Comparison of ENCODE assay signal across 8 mouse cellular contexts in genomic region chr12:79092569-79092968, GRCm38 (mm10). TPM values are rescaled to one million over a fixed set of nuclear protein-coding genes. Genes with fewer than 3 reads are reported as not detected.
A peak's percentile ranks its signal among the peaks of the same experiment; 100 is the strongest.
DNase-seq lines count a peak whose midpoint lies in the region; ATAC-seq lines count a peak whose summit lies in the region.

No protein-coding gene starts in this region.

- 49% methylated on average over 4 of the region's 4 CpGs for WGBS in heart, embryonic 11.5 days (ENCODE audit: insufficient replicate concordance)
- 33% methylated on average over 4 of the region's 4 CpGs for WGBS in liver, embryonic 13.5 days (ENCODE audit: insufficient replicate concordance)
- WGBS in forebrain, embryonic 16.5 days, result 32% methylated on average over 4 of the region's 4 CpGs

- H3K9ac ChIP-seq in heart, embryonic 11.5 days (ENCODE audit: low read depth, low read length), result no peak overlapping the region
- no peak overlapping the region for H3K9ac ChIP-seq in liver, embryonic 13.5 days
- no peak overlapping the region for H3K9ac ChIP-seq in forebrain, embryonic 16.5 days (replicated peaks; ENCODE audit: low read depth, low read length)

- H3K4me3 ChIP-seq in heart, embryonic 11.5 days (ENCODE audit: low read depth, low read length), result no peak overlapping the region
- no peak overlapping the region for H3K4me3 ChIP-seq in liver, embryonic 13.5 days (replicated peaks)
- no peak overlapping the region for H3K4me3 ChIP-seq in forebrain, embryonic 16.5 days (replicated peaks; ENCODE audit: low read length)

- H3K27me3 ChIP-seq in heart, embryonic 11.5 days (ENCODE audit: control insufficient read depth, insufficient read depth, low read length), result no peaks in the 10 kb centered on the region
- no peaks in the 10 kb centered on the region for H3K27me3 ChIP-seq in liver, embryonic 13.5 days
- H3K27me3 ChIP-seq in forebrain, embryonic 16.5 days (replicated peaks; ENCODE audit: control insufficient read depth, insufficient read depth, low read length), result no peaks in the 10 kb centered on the region

- no peak overlapping the region for H3K27ac ChIP-seq in heart, embryonic 11.5 days (ENCODE audit: low read depth, low read length)
- no peak overlapping the region for H3K27ac ChIP-seq in liver, embryonic 13.5 days
- H3K27ac ChIP-seq in forebrain, embryonic 16.5 days (ENCODE audit: low read length), result no peak overlapping the region

- no peak for ATAC-seq in heart, embryonic 11.5 days (replicated peaks; ENCODE audit: insufficient number of reproducible peaks, low FRiP score, low TSS enrichment)
- no peak for ATAC-seq in liver, embryonic 13.5 days (ENCODE audit: low read depth)
- ATAC-seq in forebrain, embryonic 16.5 days, result no peak

- no peaks in the 10 kb centered on the region for H3K36me3 ChIP-seq in heart, embryonic 11.5 days (ENCODE audit: control insufficient read depth, insufficient read depth, low read length)
- no peaks in the 10 kb centered on the region for H3K36me3 ChIP-seq in liver, embryonic 13.5 days
- no peaks in the 10 kb centered on the region for H3K36me3 ChIP-seq in forebrain, embryonic 16.5 days (ENCODE audit: control insufficient read depth, insufficient read depth)

- DNase-seq in heart, adult 18-20 months, result peak; percentile 61 to 75
- DNase-seq in MEL-GATA-1-ER (ENCODE audit: extremely low read depth, low read depth), result peak; percentile 42
- DNase-seq in cerebellum, postnatal 25 days, result peak; percentile 35 to 45
- DNase-seq in kidney, adult 8-10 months, result peak; percentile 80 to 88
- DNase-seq in liver, embryonic 13.5 days, result peak; percentile 42
- peak; percentile 31 for DNase-seq in right cerebral cortex, postnatal 25 days

- H3K4me1 ChIP-seq in heart, embryonic 11.5 days (ENCODE audit: control insufficient read depth, insufficient read depth, low read length), result no peaks in the 10 kb centered on the region; the same call in 1 of the 2 replicates
- peaks cover 7% of the 10 kb centered on the region for H3K4me1 ChIP-seq in liver, embryonic 13.5 days (replicated peaks)
- H3K4me1 ChIP-seq in forebrain, embryonic 16.5 days (replicated peaks; ENCODE audit: control insufficient read depth, insufficient read depth, low read length), result peaks cover 4% of the 10 kb centered on the region

- H3K9me3 ChIP-seq in heart, embryonic 11.5 days (replicated peaks; ENCODE audit: control insufficient read depth, low read length), result no peaks in the 10 kb centered on the region
- H3K9me3 ChIP-seq in liver, embryonic 13.5 days (replicated peaks), result no peaks in the 10 kb centered on the region
- no peaks in the 10 kb centered on the region for H3K9me3 ChIP-seq in forebrain, embryonic 16.5 days (ENCODE audit: control insufficient read depth, low read length)

- no peak overlapping the region for H3K4me2 ChIP-seq in heart, embryonic 11.5 days
- H3K4me2 ChIP-seq in liver, embryonic 13.5 days, result no peak overlapping the region
- H3K4me2 ChIP-seq in forebrain, embryonic 16.5 days (ENCODE audit: low read length), result no peak overlapping the region

RNA-seq across cellular contexts. Expression of gene Pigh, which starts 3.1 kb away (rescaled TPM):
- 1 to 10 TPM; 2.9 to 3.0 TPM for total RNA-seq in heart, adult 18-20 months (2021)
- polyA plus RNA-seq in heart, embryonic 11.5 days (2014; fragmentation: Nextera tagmentation; extraction: Ambion mirVana), result 17.7 and 19.0 TPM in 2 replicates
- 6.6 and 7.2 TPM in 2 replicates for polyA plus RNA-seq in liver, embryonic 13.5 days (2015; fragmentation: Nextera tagmentation; extraction: Ambion mirVana)
- polyA plus RNA-seq in forebrain, embryonic 16.5 days (2015; fragmentation: Nextera tagmentation; extraction: Ambion mirVana), result 21.2 and 21.6 TPM in 2 replicates

RNA-seq across cellular contexts. Expression of gene Arg2, which starts 38.0 kb away (rescaled TPM):
- not detected for total RNA-seq in heart, adult 18-20 months (2021)
- polyA plus RNA-seq in heart, embryonic 11.5 days (2014; fragmentation: Nextera tagmentation; extraction: Ambion mirVana), result 0.20 and 0.50 TPM in 2 replicates
- 0.14 TPM in 1 of 2 replicates, not detected in the other for polyA plus RNA-seq in liver, embryonic 13.5 days (2015; fragmentation: Nextera tagmentation; extraction: Ambion mirVana)
- 13.2 and 17.6 TPM in 2 replicates for polyA plus RNA-seq in forebrain, embryonic 16.5 days (2015; fragmentation: Nextera tagmentation; extraction: Ambion mirVana)

Comparison
In these comparisons a context has a peak if more than half of its experiments do, and no peak if none do; other contexts are left out.
1. DNase-seq: peak in every context shown above with its lines; median percentile 84 in kidney, adult 8-10 months; 68 in heart, adult 18-20 months; 42 in MEL-GATA-1-ER; 42 in liver, embryonic 13.5 days; 40 in cerebellum, postnatal 25 days; 31 in right cerebral cortex, postnatal 25 days.